Mouse (Mus musculus): Measurements from ENCODE around the gene Trappc13. TPM values are rescaled to one million over a fixed set of nuclear protein-coding genes. Genes with fewer than 3 reads are reported as not detected.

The Trappc13 gene
- polyA plus RNA-seq, 1 experiment from 2014 or later = 63.1 TPM

Other genes starting within 250 kb of the Trappc13 start
- 58.2 and 69.1 TPM in 2 replicates for gene Nln, start 68.9 kb downstream of the Trappc13 start, polyA plus RNA-seq (2014; fragmentation: Nextera tagmentation; extraction: Ambion mirVana)
- gene Sgtb, start 68.7 kb downstream of the Trappc13 start, polyA plus RNA-seq (2014; fragmentation: Nextera tagmentation; extraction: Ambion mirVana) = 21.3 and 32.3 TPM in 2 replicates
- 40.1 and 42.3 TPM in 2 replicates for gene Trim23, start 328 bp upstream of the Trappc13 start, polyA plus RNA-seq (2014; fragmentation: Nextera tagmentation; extraction: Ambion mirVana)
- 12.0 and 12.9 TPM in 2 replicates for gene Cenpk, start 50.1 kb upstream of the Trappc13 start, polyA plus RNA-seq (2014; fragmentation: Nextera tagmentation; extraction: Ambion mirVana)
- gene Ppwd1, start 50.4 kb upstream of the Trappc13 start, polyA plus RNA-seq (2014; fragmentation: Nextera tagmentation; extraction: Ambion mirVana) = 7.9 and 8.1 TPM in 2 replicates
- 1.8 and 2.2 TPM in 2 replicates for gene Adamts6, start 109.4 kb upstream of the Trappc13 start, polyA plus RNA-seq (2014; fragmentation: Nextera tagmentation; extraction: Ambion mirVana)

All from midbrain, embryonic 14.5 days (tissue).